In the genomic region with DNA sequence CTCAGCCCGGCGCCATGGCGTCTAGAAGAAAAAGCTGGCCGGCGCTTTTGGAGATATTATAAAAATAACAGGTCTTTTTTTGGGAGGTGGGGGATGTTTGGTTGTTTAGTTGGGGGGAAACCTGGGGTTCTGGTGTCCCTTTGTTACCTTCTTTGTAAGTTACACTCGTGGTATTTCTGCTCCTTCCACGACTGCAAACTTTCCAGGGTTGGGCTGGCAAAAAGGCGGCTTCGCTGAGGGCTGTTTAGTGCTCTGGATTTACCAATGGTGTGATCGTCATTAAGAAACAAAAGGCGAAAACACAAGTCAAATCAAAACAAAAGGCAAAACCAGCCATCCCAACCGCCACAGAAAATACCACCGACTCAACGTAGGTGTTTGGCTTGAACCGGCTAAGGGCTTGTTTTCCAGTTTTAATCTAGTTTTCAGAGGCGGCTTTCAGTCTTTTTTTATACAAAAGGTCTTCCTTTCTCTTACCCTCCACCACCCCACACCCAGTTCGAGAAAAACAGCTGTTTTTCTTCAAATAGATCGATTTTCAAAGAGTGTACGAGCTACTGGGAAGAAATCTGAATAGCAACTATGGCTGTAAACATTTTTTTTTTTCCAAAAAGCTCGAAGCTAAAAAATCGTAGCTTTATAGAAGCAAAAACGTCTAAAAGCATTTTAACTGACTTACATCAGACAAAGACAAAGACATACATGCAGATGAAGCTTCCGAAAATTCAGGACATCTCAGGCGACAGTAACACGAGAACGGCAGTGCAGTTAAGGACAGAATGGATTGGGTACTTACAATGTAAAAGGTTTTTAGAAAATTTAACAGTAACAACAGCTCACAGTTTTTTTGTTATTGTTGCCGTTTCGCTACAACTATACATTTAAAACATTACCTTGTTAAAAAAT, we compare ENCODE assay signal across 8 mouse cellular contexts. TPM values are rescaled to one million over a fixed set of nuclear protein-coding genes. Genes with fewer than 3 reads are reported as not detected.
DNase-seq lines count a peak whose midpoint lies in the region; ATAC-seq and TF ChIP-seq lines count a peak whose summit lies in the region.

No protein-coding gene starts in this region.

- H3K27ac ChIP-seq in forebrain, postnatal 0 days (ENCODE audit: low read depth, low read length): peak overlapping the region; percentile 100
- peak overlapping the region; percentile 99 for H3K27ac ChIP-seq in midbrain, postnatal 0 days (ENCODE audit: low read depth, low read length)

- no peaks in the 10 kb centered on the region for H3K9me3 ChIP-seq in erythroblast, embryonic 14.5 days (ENCODE audit: control insufficient read depth, low read length)
- no peaks in the 10 kb centered on the region for H3K9me3 ChIP-seq in forebrain, postnatal 0 days (ENCODE audit: low read length)
- no peaks in the 10 kb centered on the region for H3K9me3 ChIP-seq in midbrain, postnatal 0 days (ENCODE audit: low read length)

- no peaks in the 10 kb centered on the region for H3K27me3 ChIP-seq in erythroblast, embryonic 14.5 days (ENCODE audit: control insufficient read depth)
- no peaks in the 10 kb centered on the region for H3K27me3 ChIP-seq in forebrain, postnatal 0 days (ENCODE audit: insufficient read depth, low read length)
- no peaks in the 10 kb centered on the region for H3K27me3 ChIP-seq in midbrain, postnatal 0 days (ENCODE audit: insufficient read depth, low read length)

- peak overlapping the region; percentile 100 for H3K9ac ChIP-seq in forebrain, postnatal 0 days
- peak overlapping the region; percentile 97 for H3K9ac ChIP-seq in midbrain, postnatal 0 days (replicated peaks; ENCODE audit: low read length, poor library complexity, severe bottlenecking)

- WGBS in forebrain, postnatal 0 days: 1% methylated on average over 28 of the region's 28 CpGs
- under 1% methylated on average over 28 of the region's 28 CpGs for WGBS in midbrain, postnatal 0 days

- no peak for ATAC-seq in erythroblast, adult 5-6 weeks (replicated peaks; ENCODE audit: low FRiP score, poor library complexity, severe bottlenecking)
- ATAC-seq in forebrain, postnatal 0 days: no peak
- no peak for ATAC-seq in midbrain, postnatal 0 days (ENCODE audit: low FRiP score)

- peak overlapping the region; percentile 97 for H3K4me2 ChIP-seq in forebrain, postnatal 0 days (ENCODE audit: low read depth)
- peak overlapping the region; percentile 99 for H3K4me2 ChIP-seq in midbrain, postnatal 0 days (ENCODE audit: low read depth, low read length, poor library complexity, severe bottlenecking)

- no peak for TF ChIP-seq CTCF in forebrain, postnatal 0 days (IDR thresholded peaks at IDR 0.05; ENCODE audit: low read depth)
- no peak for TF ChIP-seq CTCF in midbrain, postnatal 0 days (IDR thresholded peaks at IDR 0.05)

- intact Hi-C loops in left cerebral cortex, postnatal 4 days (cut with DNase I): no loop called here

- peaks cover 46% of the 10 kb centered on the region for H3K36me3 ChIP-seq in erythroblast, embryonic 14.5 days (ENCODE audit: control insufficient read depth)
- no peaks in the 10 kb centered on the region for H3K36me3 ChIP-seq in forebrain, postnatal 0 days (ENCODE audit: insufficient read depth)
- no peaks in the 10 kb centered on the region for H3K36me3 ChIP-seq in midbrain, postnatal 0 days (ENCODE audit: insufficient read depth, low read length)

- peaks cover 73% of the 10 kb centered on the region for H3K4me1 ChIP-seq in erythroblast, embryonic 14.5 days (ENCODE audit: control insufficient read depth)
- peaks cover 16% of the 10 kb centered on the region for H3K4me1 ChIP-seq in forebrain, postnatal 0 days (ENCODE audit: insufficient read depth)
- H3K4me1 ChIP-seq in midbrain, postnatal 0 days (ENCODE audit: insufficient read depth, low read length): peaks cover 20% of the 10 kb centered on the region

- H3K4me3 ChIP-seq in erythroblast, embryonic 14.5 days (replicated peaks): peak overlapping the region; percentile 82
- H3K4me3 ChIP-seq in forebrain, postnatal 0 days (ENCODE audit: low read depth, low read length): peak overlapping the region; percentile 85
- peak overlapping the region; percentile 91 for H3K4me3 ChIP-seq in midbrain, postnatal 0 days (ENCODE audit: low read depth, low read length)

- peak; percentile 56 for DNase-seq in R1 (ENCODE audit: low read depth, low spot score)
- DNase-seq in forebrain, postnatal 0 days: peak; percentile 61
- DNase-seq in kidney, postnatal 10 days: peak; percentile 41
- peak; percentile 34 for DNase-seq in midbrain, postnatal 0 days (ENCODE audit: low spot score)
- DNase-seq in left cerebral cortex, postnatal 4 days: no peak
- no peak for DNase-seq in urinary bladder, postnatal 4 days (ENCODE audit: low spot score in 2 of 2)

RNA-seq across cellular contexts. Expression of gene Setd1b, which starts 2.0 kb away (rescaled TPM):
- polyA plus RNA-seq in erythroblast, embryonic 14.5 days (2012): 3.3 and 3.9 TPM in 2 replicates
- total RNA-seq in erythroblast, adult 5-6 weeks (2015; ENCODE audit: low replicate concordance): 15.6 and 19.2 TPM in 2 replicates
- total RNA-seq in erythroblast, adult 5-6 weeks (2017; ENCODE audit: low replicate concordance): 5.5 and 7.7 TPM in 2 replicates
- 3.9 and 5.6 TPM in 2 replicates for total RNA-seq in forebrain, postnatal 0 days (2014; rRNA removed)
- polyA plus RNA-seq in forebrain, postnatal 0 days (2015; fragmentation: Nextera tagmentation; extraction: Ambion mirVana): 5.1 and 7.6 TPM in 2 replicates
- 5.3 and 5.9 TPM in 2 replicates for total RNA-seq in midbrain, postnatal 0 days (2014; rRNA removed)
- polyA plus RNA-seq in midbrain, postnatal 0 days (2015; fragmentation: Nextera tagmentation; extraction: Ambion mirVana): 7.2 and 8.8 TPM in 2 replicates
- 10 to 100 TPM; 38.5 to 43.9 TPM for total RNA-seq in left cerebral cortex, postnatal 4 days (2021)

RNA-seq across cellular contexts. Expression of gene Rhof, which starts 7.5 kb away (rescaled TPM):
- polyA plus RNA-seq in erythroblast, embryonic 14.5 days (2012): 0.38 and 0.52 TPM in 2 replicates
- total RNA-seq in erythroblast, adult 5-6 weeks (2015; ENCODE audit: low replicate concordance): 1.5 and 2.1 TPM in 2 replicates
- 0.70 and 2.1 TPM in 2 replicates for total RNA-seq in erythroblast, adult 5-6 weeks (2017; ENCODE audit: low replicate concordance)
- total RNA-seq in forebrain, postnatal 0 days (2014; rRNA removed): 25.3 and 27.0 TPM in 2 replicates
- polyA plus RNA-seq in forebrain, postnatal 0 days (2015; fragmentation: Nextera tagmentation; extraction: Ambion mirVana): 36.9 and 38.7 TPM in 2 replicates
- total RNA-seq in midbrain, postnatal 0 days (2014; rRNA removed): 37.2 and 47.8 TPM in 2 replicates
- polyA plus RNA-seq in midbrain, postnatal 0 days (2015; fragmentation: Nextera tagmentation; extraction: Ambion mirVana): 41.7 and 45.3 TPM in 2 replicates
- total RNA-seq in left cerebral cortex, postnatal 4 days (2021): 10 to 100 TPM; 44.0 to 48.8 TPM

RNA-seq across cellular contexts. Expression of gene Psmd9, which starts 29.2 kb away (rescaled TPM):
- polyA plus RNA-seq in erythroblast, embryonic 14.5 days (2012): 27.7 and 28.4 TPM in 2 replicates
- 6.9 and 25.5 TPM in 2 replicates for total RNA-seq in erythroblast, adult 5-6 weeks (2015; ENCODE audit: low replicate concordance)
- total RNA-seq in erythroblast, adult 5-6 weeks (2017; ENCODE audit: low replicate concordance): 13.8 and 28.7 TPM in 2 replicates
- 37.4 and 39.5 TPM in 2 replicates for total RNA-seq in forebrain, postnatal 0 days (2014; rRNA removed)
- 72.3 and 79.4 TPM in 2 replicates for polyA plus RNA-seq in forebrain, postnatal 0 days (2015; fragmentation: Nextera tagmentation; extraction: Ambion mirVana)
- total RNA-seq in midbrain, postnatal 0 days (2014; rRNA removed): 26.1 and 26.5 TPM in 2 replicates
- 76.3 and 81.8 TPM in 2 replicates for polyA plus RNA-seq in midbrain, postnatal 0 days (2015; fragmentation: Nextera tagmentation; extraction: Ambion mirVana)
- 10 to 100 TPM; 34.9 to 39.3 TPM for total RNA-seq in left cerebral cortex, postnatal 4 days (2021)

RNA-seq across cellular contexts. Expression of gene Hpd, which starts 42.6 kb away (rescaled TPM):
- polyA plus RNA-seq in erythroblast, embryonic 14.5 days (2012): not detected in 2 replicates
- total RNA-seq in erythroblast, adult 5-6 weeks (2015; ENCODE audit: low replicate concordance): not detected in 2 replicates
- not detected in 2 replicates for total RNA-seq in erythroblast, adult 5-6 weeks (2017; ENCODE audit: low replicate concordance)
- not detected in 2 replicates for total RNA-seq in forebrain, postnatal 0 days (2014; rRNA removed)
- polyA plus RNA-seq in forebrain, postnatal 0 days (2015; fragmentation: Nextera tagmentation; extraction: Ambion mirVana): not detected in 2 replicates
- total RNA-seq in midbrain, postnatal 0 days (2014; rRNA removed): not detected in 2 replicates
- not detected in 2 replicates for polyA plus RNA-seq in midbrain, postnatal 0 days (2015; fragmentation: Nextera tagmentation; extraction: Ambion mirVana)
- not detected for total RNA-seq in left cerebral cortex, postnatal 4 days (2021)

Comparison
In these comparisons a context has a peak if more than half of its experiments do, and no peak if none do; other contexts are left out.
1. DNase-seq: peak in R1 (single experiment), forebrain, postnatal 0 days (single experiment), kidney, postnatal 10 days (single experiment) and midbrain, postnatal 0 days (single experiment); none in left cerebral cortex, postnatal 4 days (single experiment) and urinary bladder, postnatal 4 days (0 of 2).
2. Peak in every context shown above with its lines, with median percentiles within 50 percentile points of each other: H3K4me3 ChIP-seq.